Mouse (Mus musculus): Measurements from ENCODE around the gene Prune1.

GRCm38 (mm10) chr3:95246465-95247231 is 35.2 kb downstream of the Prune1 start:
- TF ChIP-seq CTCF (IDR thresholded peaks at IDR 0.05; ENCODE audit: borderline replicate concordance, control insufficient read depth, extremely low read depth, insufficient read depth, low read length, poor library complexity) (no peak), POLR2A (IDR thresholded peaks at IDR 0.05; ENCODE audit: control insufficient read depth, extremely low read depth, insufficient read depth, low read length, poor library complexity) (no peak)
